Mouse (Mus musculus): ENCODE data around the gene Cab39.

DNA sequence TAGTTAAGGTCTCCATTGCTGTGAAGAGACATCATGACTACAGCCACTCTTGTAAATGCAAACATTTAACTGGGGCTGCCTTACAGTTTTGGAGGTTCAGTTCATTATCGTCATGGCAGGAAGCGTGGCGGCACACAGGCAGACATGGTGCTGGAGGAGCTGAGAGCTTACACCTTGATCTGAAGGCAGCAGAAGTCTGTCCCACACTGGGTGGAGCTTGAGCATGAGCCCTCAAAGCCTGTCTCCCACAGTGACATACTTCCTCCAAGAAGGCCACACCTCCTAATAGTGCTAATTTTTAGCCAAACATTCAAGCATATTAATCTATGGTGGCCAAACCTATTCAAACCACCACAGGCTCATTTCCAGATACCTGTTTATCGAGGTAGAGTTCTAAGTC lies 14.8 kb upstream of the Cab39 start, which contains the start of gene A630001G21Rik:
- TF ChIP-seq CTCF (IDR thresholded peaks at IDR 0.05; ENCODE audit: low read depth), result no peak
- no peak for TF ChIP-seq EP300 (IDR thresholded peaks at IDR 0.05; ENCODE audit: low read depth)

Data from liver, embryonic 14.5 days (tissue).